Mouse (Mus musculus) embryo, embryonic 10.5 days (tissue): ENCODE results near the gene Mier2.

Source experiments
- DNase-seq: peaks from one replicate; pipeline ENCODE4 v3.0.0-alpha.2; 2015; ENCODE audit warnings: low spot score

Gene Mier2

DNA sequence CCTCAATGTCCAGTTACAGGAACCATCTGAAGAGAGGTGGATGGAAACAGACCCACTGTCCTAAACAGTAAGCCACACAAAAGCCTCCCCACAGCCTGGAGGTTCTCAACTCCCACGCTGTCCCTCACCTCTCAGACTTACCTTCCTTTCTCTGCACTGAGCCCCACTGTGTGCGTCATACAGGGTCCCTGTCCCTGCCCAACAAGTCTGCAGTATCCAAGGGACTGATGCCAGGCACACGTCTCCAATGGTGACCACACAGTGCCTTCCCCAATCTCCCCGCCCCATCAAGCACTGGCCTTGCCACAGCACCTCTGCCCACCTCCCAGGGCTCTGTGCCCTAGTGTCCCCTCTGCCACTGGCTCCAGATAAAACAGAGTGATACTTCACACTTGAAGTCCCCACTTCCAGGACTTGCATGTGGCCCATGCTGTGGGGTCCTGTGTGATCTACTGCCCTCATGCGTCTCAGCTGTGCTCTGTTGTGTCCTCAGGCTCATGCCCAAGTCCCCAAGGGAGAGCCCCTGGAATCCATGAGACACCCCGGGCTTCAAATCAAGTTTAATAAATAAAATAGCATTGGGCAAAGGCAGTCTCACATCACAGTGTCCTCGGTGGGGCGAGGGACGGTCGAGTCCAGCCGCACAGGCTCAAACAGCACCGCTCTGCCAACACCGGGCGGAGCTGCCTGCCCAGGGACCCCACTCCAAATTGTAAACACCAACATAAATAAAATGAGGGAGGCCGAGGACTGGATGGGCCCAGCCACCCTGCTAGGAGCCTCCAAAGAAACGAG is 15.1 kb downstream of the Mier2 start:
- DNase-seq: no peak

DNA sequence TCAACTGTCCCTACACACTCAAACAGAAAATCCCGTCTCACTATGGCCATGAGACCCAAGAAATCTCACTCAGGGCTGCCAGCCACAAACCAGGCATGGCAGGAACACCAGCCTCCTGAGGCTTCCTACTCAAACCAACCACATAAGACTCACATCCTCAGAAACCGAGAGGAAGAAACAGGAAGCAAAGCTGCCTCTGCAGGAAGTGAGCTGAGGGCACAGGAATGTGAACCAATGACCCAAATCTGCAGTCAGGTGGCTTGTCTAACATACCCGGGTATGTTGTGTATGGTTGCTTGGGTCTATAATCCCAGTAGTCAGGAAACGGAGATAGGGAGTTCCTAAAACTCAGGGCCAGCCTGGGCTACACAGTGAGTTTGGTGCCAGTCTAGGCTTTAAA is 16.1 kb downstream of the Mier2 start:
- no peak for DNase-seq

DNA sequence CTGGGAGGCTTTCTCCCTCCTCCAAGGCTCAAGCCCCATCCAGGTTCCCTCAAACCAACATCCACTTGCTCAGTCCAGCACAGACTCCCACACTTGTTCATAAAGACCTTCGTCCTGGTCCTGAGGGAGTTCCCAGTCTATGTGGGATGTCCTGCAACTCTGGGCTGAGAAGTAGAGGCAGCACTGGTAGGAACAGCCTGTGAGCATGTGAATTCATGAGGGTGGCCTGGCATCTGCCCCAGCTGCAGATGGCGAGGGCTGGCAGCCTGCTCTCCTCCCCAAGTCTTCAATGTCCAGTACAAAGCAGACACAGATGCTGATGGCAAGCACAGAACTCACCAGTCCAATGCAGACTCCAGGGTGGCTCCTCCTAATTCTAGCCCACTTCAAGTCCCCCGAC is 16.7 kb downstream of the Mier2 start:
- no peak for DNase-seq

DNA sequence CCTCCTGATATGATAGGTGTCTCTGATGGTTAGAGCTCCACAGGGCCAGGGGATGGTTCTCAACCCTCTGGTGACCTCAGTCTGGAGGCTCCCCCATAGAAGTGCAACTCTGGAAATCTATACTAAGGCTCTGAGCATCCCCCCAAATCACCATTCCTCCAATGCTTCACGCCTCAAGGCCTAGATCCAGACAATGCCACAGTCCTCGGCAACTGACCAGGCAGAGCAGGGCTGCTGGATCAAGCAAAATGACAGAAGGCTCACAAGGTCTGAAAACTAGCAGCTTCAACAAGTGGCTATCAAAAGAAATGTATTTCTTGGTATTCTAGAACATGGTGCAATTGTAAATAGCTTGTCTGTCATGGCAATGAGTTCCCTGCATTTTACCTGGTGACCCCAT is 17.2 kb downstream of the Mier2 start:
- no peak for DNase-seq

DNA sequence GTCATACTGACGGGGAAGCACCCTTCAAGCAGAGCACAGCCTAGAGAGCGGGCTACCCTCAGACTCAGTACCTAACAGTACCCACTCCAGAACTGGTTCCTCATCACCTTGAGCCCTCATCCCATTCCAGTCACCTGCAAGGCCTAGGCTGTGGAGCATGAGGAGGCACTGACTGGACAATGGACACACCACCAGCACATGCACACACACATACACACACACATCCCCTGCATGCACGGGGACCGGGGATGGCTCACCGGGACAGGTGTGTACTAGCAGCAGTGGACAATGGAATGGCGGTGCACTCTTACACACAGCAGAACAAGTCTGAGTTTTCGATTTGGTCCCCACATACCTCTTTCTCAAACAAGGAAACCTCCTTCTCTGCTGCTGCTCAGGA is 17.7 kb downstream of the Mier2 start:
- DNase-seq: no peak

DNA sequence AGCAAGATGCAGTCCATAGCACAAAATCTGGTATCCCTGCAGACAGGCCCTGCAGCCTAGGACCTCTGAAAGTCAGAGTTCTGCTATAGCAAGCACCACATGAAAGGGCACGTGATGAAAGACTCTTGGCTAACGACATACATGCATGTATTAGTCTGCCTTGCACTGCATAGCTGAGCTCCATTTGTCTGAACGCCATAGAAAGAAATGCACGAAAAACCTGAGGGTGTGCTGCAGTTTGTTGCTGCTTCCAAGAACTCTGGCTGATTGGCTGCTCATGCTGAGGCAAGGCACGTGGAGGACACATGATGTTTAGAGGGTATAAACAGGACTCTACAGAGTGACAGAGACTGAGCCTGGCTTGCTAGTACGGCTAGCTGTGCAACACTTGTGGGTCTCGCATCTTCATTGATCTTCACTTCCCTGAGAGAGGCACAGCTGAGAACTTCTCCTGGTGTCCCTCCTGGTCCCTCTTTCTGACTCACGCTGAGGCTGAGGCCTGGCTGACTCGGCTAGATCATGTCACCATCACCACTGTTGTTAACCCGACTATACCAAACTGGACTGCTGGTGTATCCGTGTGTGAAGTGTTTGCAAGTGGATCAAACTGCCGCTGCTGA is 18.4 kb downstream of the Mier2 start:
- DNase-seq: no peak

DNA sequence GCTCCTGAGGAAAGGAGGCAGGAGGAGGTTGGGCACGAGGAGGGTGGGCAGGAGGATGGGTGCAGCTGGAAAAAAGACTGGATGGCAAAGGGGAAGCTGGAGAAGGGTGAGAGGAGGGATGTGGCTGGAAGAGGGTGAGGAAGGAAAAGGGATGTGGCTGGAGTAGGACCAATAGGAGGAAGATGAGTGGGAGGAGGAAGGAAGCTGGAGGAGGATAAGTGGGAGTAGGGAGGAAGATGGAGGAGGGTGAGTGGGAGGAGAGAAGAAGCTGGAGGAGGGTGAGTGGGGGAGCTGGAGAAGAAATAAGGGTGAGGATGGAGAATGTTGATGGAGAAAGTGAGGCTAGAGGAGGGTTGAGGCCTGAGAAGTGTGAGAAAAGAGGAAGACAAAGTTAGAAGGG is 19.6 kb downstream of the Mier2 start:
- DNase-seq: no peak

DNA sequence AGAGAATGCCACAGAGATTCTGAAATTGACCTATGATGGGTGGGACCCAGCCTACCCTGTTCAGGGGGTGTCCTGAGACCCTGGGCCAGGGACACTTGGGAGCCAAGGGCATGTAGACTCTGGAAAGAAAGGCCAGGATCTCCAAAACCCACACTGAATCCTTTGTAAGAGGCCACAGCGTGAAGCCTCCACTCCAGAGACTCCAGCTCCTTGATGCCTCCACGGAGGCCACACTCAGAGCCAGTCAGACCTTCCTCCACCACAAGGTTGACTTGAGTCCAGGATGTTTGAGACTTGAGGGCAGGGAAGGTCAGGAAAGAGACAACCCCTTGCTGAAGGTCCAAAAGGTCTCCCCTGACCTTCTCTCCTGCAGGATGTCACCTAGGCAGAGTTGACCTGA is 20.6 kb downstream of the Mier2 start:
- DNase-seq: no peak

DNA sequence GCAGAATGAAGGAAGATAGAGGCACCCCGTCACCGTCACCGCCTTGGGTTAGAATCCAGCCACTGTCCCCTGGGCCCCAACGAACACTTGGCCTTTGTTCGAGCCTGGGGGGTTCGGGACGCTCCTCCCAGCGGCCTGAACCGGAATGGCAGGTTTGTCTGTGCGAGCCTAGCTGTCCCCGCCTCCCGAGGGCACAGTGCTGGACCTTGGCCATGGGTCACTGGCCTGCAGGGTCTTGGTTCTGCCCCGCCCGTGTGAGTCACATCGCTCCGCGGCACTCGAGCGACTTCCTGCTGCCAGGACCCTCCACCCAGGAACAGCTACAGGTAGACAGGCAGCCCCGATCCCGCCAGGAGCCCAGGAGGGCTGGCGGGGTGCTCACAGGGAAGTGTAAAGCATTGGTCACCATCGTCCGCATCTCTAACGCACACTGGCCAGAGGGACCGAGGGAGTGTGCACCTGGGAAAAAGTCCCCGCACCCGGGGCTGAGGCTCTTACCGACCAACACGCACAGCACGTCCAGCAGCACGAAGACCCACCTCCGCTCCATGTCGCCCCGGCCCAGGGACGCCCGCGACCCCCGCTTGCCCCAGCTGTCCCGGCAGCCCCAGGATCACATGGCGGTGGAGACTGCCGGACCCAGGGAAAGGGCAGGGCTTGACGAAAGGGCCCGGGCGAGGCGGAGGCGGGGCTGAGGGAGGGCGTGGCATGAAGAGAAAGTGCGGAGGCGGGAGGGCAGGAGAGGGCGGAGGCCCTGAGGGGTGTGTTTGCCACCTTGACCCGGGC is 21.7 kb downstream of the Mier2 start, which contains the start of gene Plpp2:
Plpp2 (minus strand) TSS at position 671 of the 786 bp plus-strand sequence.
- peak; percentile 87 for DNase-seq

DNA sequence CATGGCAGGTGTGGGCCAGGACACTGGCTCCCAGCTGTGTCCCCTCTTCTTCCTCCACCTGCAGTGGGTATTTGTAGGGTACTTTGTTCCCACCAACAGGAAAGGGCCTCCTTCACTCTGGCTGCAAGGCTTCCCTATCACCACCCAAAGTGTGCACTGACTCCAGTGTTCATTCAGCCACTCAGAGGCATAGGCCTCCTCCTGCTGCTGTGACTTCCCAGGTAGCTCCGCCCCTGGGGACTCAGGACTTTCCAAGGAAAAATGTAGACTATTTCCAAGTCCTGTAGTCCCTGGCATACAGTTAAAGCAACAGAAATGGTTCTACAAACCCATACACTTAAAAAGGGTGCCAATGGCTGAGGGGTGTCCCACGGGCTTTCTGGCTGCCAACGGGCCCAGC is 22.3 kb downstream of the Mier2 start:
- no peak for DNase-seq

DNA sequence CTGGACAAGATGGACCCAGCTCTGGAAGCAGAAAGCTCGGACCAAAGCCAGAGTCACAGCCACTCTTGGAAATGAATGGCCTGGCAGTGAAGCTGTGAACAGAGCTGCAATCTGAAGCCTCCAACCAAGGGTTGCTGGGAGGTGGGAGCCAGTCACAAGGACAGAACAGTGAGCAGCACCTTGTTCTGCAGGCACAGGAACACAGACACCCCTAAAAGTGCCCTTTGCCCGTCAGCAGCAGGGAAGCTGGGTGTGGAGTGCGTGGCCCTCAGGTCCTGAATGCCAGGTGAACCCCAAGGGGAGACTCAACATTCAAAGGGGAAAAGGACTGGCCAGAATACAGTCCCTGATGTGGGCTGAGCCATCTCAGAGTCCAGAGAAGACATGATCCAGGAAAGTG is 23.4 kb downstream of the Mier2 start:
- DNase-seq: no peak

DNA sequence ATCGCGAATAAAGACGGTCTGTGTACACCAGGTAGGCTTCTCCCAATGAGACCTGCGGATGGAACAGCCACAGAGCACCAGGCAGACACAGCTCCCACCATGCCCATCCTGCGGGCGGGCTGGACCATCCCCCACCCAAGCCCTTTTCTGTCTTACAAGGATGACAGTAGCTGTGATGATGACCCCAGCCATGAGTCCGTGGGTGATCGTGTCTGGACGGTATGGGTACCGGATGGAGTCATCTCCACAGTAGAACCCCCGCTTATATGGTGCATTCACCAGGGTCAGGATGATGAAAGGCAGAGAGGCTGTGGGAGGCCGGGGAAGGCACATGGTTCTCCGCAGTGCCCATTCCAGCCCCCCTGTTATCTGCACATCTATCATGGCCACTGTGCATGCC is 24.3 kb downstream of the Mier2 start:
- no peak for DNase-seq

DNA sequence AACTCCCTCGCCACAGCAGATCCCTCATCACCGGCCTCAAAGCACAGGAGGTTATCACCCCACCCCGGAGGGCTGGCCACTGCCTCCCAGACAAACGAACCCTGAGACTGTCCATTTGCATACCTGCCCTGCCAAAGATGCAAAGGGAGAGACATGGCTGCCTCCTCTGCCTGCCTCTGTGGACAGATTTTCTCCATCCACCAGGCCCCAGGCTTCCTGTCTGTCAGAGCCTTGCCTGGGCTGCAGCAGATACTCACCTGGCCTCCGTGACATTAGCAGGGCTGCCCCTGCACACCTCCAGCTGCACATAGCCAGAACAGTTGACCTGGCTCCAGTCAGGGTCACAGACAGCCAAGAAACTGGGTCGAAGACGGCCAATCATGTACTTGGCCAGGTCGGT is 24.8 kb downstream of the Mier2 start:
- no peak for DNase-seq

DNA sequence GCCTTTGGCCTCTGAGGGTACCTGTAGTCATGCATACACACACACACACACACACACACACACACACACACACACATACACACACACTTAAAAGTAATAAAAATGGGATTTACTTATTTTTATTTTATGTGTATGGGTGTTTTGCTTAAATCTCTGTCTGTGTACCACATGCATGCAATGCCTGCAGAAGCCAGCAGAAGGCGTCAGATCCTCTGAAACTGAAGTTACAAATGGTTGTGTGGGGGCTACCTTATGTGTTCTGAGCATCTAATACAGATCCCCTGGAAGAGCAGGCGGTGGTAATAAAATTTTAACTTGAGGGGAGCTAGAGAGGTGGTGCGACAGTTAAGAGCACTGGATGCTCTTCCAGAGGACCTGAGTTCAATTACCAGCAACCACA is 26.9 kb downstream of the Mier2 start:
- DNase-seq: no peak

DNA sequence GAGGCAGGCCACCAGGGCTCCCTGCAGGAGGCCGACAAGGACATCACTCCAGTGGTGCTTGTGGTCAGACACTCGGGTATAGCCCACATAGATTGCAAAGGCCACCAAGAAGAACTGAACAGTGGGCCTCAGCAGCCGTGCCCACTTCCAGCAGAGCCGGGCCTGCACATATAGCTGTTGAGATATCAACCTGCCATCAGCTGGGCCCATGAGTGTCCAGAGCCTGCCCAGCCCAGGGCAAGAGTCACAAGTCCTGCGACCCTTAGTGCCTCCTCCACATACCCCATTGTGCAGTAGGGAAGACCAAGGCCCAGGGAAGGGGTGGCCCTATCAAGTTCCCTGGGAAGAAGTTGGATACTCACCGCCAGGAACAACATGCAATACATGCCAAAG is 27.6 kb downstream of the Mier2 start:
- DNase-seq: no peak

DNA sequence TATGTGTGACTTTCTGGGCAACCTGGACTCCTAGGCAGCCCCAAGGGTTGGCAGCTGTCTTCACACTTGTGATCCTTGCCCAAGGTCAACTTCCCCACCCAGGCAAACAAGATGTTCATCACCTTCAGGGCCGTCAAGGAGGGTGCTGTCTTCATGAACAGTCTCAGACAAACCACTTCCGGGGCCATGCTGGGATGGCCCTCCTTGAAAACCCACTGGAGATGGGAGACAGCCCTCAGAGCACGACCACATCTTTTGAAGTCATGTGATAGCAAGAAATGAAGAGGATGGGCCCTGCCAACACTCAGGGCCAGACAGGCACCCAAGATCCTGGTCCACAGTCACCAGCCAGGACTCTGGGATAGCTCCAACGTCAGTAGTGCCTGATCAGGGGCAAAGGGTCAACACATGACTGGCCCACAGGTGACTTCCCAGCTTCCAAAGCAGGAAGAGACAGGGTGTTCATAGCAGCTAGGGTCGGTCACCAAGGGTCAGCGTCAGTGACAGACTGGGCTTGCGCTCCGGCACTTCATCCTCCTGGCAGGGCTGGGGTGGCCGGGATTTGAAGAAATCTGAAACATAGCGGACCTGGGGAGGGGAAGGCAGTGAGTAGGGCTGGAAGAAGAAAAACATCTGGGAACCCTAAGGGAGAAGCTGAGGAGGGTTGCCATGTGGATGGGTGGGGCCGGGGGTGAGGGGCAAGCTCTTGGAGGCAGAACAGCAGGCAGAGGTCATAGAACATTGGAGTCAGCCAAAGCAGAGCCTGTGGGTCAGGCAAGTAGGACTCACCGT is 28.1 kb downstream of the Mier2 start:
- DNase-seq: no peak

DNA sequence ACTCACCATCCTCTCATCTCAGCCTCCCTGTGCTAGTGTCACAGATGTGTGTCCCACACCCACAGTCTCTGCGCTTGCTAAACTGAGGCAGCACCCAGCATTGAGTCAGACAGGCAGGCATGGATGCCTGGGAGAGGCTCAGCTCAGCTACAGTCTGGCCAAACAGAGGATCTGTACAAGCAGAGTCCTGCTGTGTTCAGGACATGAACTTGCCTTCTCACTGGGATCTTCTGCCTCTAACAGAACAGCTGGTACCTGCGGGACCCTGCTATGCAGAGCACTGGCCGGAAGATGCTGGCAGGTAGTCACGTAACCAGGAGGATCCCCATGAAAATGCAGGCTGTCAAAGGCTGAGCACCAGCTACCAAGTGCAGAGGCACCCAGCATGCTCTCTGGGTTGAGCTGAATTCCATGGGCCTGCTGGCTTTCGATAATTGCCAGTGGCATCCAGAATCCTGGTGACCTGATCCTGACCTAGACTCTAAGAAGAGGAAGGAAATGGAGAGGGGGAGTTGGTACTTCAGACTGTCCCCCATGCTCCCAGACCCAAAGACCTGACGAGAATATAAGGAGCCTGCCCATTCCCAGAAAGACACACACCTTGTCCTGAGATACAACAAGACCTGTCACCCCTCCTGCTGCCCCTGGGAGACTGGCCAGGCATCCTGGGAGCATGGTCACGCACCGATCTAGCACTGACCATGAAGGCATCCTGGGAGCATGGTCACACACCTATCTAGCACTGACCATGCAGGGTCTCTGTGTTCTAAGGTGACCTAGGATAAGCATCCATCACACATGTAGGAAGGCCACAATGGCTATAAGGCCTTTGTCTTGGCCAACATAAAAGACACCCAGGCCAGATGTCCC is 29.3 kb downstream of the Mier2 start:
- no peak for DNase-seq

DNA sequence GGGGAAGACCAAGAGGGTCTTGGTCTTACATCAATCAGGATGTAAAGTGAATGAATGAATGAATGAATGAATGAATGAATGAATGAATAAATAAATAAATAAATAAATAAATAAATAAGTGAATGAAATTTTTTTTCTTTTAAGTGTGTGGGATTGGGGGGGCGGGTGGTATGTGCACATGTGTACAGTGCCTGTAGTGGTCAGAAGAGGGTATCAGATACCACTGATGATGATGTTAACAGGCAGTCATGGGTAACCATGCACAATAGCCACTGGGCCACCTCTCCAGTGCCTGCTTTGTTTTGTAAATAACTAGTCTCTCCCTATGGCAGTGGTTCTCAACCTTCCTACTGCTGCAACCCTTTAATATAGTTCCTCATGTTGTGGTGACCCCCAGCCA is 30.6 kb downstream of the Mier2 start:
- DNase-seq: no peak

DNA sequence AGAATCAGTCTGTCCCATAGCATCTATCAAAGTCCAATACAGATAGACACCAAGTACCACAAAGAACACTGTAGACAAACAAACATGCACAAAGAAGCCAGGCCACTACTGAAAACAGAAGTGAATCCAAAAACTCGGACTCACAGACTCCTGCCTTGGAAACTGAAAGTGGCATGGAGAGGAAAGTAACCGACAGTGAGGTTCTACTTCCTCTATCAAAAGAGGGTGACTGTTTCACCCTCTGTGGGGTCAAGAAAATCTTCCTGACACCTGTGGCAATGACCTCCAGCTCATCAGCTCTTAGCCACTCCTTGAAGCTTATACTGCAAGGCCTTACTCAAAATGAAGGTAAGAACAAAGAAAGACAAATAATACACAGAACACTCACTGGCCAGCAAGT is 48.3 kb downstream of the Mier2 start:
- no peak for DNase-seq

DNA sequence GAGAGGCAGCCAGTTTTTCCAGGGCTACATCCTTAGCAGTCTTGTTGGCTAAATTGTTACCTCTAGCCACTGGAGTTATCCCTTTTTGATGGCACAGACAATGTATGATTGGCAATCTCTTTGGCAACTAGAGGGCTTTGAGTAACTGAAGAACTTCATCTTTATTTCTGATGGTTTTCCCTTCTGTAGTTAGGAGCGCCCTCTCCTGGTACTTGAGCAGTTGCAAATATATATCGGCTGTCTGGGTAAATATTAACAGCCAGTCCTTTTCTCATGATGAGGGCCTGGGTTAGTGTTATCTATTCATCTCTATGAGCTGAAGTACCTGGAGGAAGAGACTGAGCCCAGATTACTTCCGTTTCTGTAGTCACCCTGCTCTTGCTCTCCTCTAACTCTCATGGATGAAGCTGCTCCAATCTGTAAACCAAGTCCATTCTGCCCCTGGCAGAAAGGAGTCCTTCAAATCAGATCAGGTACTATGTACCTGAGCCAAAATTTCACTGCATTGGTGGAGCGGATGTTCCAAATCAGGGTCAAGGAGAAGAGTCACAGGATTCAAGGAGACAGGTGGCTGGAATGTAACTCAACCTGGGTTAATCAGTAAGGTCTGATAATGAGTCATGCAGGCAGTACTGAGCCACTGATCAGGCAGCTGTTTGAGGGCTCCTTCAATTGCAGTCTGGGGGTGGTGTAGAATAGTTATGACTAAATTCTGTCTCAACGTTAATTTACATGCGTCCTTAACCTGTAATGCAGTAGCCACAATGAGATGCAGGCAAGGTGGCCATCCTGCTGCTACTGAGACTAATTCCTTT is 52.0 kb downstream of the Mier2 start:
- DNase-seq: peak; percentile 49
